Mouse (Mus musculus): ENCODE results near the gene Eif4e1b. TPM values are rescaled to one million over a fixed set of nuclear protein-coding genes. Genes with fewer than 3 reads are reported as not detected.
"Not testable (repeated sequence)": the region's sequence is repeated elsewhere in the genome, so short reads cannot be mapped to it uniquely, and the experiment has no call there.

Gene Eif4e1b
- polyA plus RNA-seq, 1 experiment from 2014 or later: not detected

DNA sequence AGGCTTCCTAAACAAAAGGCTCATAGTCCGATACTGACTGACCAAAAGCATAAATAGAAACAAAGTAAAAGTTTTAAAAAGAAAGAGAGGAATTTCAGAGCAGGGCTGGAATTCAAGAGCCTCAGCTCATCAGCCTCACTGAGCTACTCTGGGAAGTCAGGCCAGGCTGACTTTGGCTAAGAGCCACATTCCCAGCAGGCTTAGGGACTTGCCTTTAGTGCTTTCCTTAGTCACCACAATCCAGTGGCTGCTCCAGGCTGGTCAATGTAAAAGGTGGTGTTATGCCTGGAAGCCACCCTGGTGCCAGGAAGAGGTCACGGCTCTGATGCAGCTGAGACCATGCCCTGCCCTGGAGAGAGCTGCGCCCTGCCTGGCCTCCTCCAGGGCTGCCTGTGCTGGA lies 3.2 kb upstream of the Eif4e1b start:
- WGBS: 56% methylated on average over 3 of the region's 3 CpGs
- no peaks in the 10 kb centered on the region for H3K36me3 ChIP-seq (ENCODE audit: control insufficient read depth, insufficient read depth)
- H3K9ac ChIP-seq (replicated peaks; ENCODE audit: low read depth, low read length): no peak overlapping the region
- H3K9me3 ChIP-seq (ENCODE audit: control insufficient read depth, low read length): no peaks in the 10 kb centered on the region
- no peak overlapping the region for H3K4me2 ChIP-seq (ENCODE audit: low read length)
- H3K27me3 ChIP-seq (replicated peaks; ENCODE audit: control insufficient read depth, insufficient read depth, low read length): no peaks in the 10 kb centered on the region
- H3K27ac ChIP-seq (ENCODE audit: low read length): no peak overlapping the region
- H3K4me1 ChIP-seq (replicated peaks; ENCODE audit: control insufficient read depth, insufficient read depth, low read length): peaks cover 4% of the 10 kb centered on the region; the same call in 1 of the 2 replicates
- ATAC-seq: no peak
- no peak overlapping the region for H3K4me3 ChIP-seq (replicated peaks; ENCODE audit: low read length)

DNA sequence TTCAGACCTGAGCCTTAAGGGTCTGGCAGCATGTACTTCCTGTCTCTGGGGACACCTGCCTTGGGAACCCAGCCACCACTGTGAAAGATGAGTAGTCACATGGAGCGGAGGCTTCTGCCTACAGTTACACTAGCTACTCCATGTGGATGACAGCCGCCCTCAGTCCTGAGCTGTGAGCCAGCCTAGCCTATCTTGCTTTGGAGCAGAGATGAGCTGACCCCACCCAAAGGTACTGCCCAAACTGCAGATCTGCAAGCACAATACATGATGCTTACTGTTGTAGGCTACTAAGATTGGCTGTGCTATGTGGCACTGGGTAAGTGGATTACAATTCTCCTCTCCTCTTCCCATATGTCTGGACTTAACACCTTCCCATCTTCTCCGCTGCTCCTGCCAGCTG lies 2.7 kb upstream of the Eif4e1b start:
- Histone ChIP-seq H3K9me3 (ENCODE audit: control insufficient read depth, low read length) (no peaks in the 10 kb centered on the region), H3K27me3 (replicated peaks; ENCODE audit: control insufficient read depth, insufficient read depth, low read length) (no peaks in the 10 kb centered on the region), H3K4me2 (ENCODE audit: low read length) (no peak overlapping the region), H3K4me3 (replicated peaks; ENCODE audit: low read length) (no peak overlapping the region), H3K36me3 (ENCODE audit: control insufficient read depth, insufficient read depth) (no peaks in the 10 kb centered on the region), H3K27ac (ENCODE audit: low read length) (no peak overlapping the region), H3K9ac (replicated peaks; ENCODE audit: low read depth, low read length) (no peak overlapping the region), H3K4me1 (replicated peaks; ENCODE audit: control insufficient read depth, insufficient read depth, low read length) (peaks cover 4% of the 10 kb centered on the region; the same call in 1 of the 2 replicates)
- no peak for ATAC-seq
- 83% methylated on average over 3 of the region's 3 CpGs for WGBS

DNA sequence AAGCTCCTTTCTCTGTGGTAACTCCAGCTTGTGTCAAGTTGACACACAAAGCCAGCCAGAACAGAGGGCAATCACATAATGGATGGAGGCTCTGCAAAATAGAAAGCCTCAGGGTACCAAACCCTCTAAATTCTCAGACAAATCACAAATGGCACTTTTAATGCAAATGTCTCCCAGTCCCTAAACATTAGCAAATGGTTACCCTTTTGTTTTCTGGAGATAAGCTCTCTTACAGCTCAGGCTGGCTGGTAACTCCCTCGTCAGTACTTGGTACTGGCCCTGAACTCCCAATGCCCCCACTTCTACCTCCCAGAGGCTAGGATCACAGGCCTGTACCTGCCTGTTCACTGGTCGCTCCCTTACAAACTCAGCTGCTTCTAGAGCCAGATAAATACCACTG lies 563 bp upstream of the Eif4e1b start:
- no peaks in the 10 kb centered on the region for H3K9me3 ChIP-seq (ENCODE audit: control insufficient read depth, low read length)
- WGBS: 39% methylated on average over 2 of the region's 2 CpGs
- ATAC-seq: no peak
- no peak overlapping the region for H3K27ac ChIP-seq (ENCODE audit: low read length)
- no peak overlapping the region for H3K9ac ChIP-seq (replicated peaks; ENCODE audit: low read depth, low read length)
- no peak overlapping the region for H3K4me3 ChIP-seq (replicated peaks; ENCODE audit: low read length)
- no peaks in the 10 kb centered on the region for H3K36me3 ChIP-seq (ENCODE audit: control insufficient read depth, insufficient read depth)
- peaks cover 4% of the 10 kb centered on the region; the same call in 1 of the 2 replicates for H3K4me1 ChIP-seq (replicated peaks; ENCODE audit: control insufficient read depth, insufficient read depth, low read length)
- no peak overlapping the region for H3K4me2 ChIP-seq (ENCODE audit: low read length)
- no peaks in the 10 kb centered on the region for H3K27me3 ChIP-seq (replicated peaks; ENCODE audit: control insufficient read depth, insufficient read depth, low read length)

DNA sequence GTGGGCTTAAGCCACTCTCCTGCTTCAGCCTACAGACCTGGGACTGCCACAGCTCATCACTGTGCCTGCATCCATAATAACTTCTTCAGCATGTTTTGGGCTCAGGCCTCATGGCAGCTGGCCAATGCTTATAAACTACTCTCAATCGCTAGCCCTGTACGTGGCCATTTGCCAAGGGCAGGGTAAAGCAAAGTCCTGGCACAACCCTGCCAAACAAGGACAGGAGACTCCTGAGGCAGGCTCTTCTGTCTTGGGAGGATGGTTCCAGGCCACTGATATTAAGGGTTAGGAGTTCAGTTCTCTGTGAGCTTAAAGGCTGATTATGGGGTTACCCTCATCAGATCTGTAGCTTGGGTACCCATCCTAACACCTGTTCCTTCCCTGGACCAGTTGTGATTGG lies 3.8 kb downstream of the Eif4e1b start:
- not testable (repeated sequence) for H3K27me3 ChIP-seq (replicated peaks; ENCODE audit: control insufficient read depth, insufficient read depth, low read length); H3K4me2 ChIP-seq (ENCODE audit: low read length); ATAC-seq; H3K36me3 ChIP-seq (ENCODE audit: control insufficient read depth, insufficient read depth); H3K27ac ChIP-seq (ENCODE audit: low read length); H3K9ac ChIP-seq (replicated peaks; ENCODE audit: low read depth, low read length); H3K4me3 ChIP-seq (replicated peaks; ENCODE audit: low read length); H3K9me3 ChIP-seq (ENCODE audit: control insufficient read depth, low read length)
- WGBS: 22% methylated on average over 2 of the region's 2 CpGs
- peaks cover 11% of the 10 kb centered on the region; the same call in 1 of the 2 replicates for H3K4me1 ChIP-seq (replicated peaks; ENCODE audit: control insufficient read depth, insufficient read depth, low read length)

DNA sequence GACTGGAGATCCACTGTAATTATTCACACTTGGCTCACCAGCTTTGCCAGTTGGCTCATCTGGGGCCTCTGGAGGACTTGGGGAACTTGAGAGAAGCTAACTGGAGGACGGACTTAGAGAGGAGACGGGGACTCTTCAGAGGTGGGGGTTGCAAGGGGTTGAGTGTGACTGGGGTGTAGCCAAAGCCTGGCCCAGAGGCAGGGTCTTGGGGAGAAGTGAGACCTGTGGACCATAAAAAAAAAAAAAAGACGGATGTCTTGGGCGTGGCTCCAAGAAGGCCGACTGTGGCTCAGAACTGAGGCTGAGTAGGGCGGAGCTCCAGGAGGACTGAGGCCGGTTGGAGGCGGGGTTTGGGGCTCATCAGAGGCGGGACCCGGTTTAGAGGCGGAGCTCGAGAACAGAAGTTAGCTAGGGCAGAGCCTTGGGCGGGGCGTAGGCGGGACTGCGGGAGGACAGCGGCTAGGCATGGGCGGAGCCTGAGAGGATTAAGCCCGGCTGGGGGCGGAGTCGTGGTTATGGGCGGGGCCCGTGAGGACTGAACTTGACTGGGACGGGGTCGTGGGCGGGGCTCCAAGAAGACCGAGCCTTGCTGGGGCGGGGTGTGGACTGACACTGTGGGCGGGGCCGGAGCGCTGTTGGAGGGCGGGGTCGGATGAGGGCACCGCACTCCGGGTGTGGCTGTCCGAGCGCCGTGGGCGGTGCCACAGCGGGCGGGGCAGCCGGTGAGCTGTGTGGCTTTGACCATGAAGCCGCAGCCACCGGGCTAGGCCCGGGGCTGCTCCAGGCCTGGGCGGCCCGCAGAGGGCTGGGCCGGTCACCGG lies 5.2 kb downstream of the Eif4e1b start, which contains the start of gene Tspan17:
Gene Tspan17, plus strand, starts transcription at position 638 of the 821 bp plus-strand sequence.
- no peaks in the 10 kb centered on the region for H3K36me3 ChIP-seq (ENCODE audit: control insufficient read depth, insufficient read depth)
- H3K4me1 ChIP-seq (replicated peaks; ENCODE audit: control insufficient read depth, insufficient read depth, low read length): peaks cover 11% of the 10 kb centered on the region; the same call in 1 of the 2 replicates
- H3K27me3 ChIP-seq (replicated peaks; ENCODE audit: control insufficient read depth, insufficient read depth, low read length): peaks cover 8% of the 10 kb centered on the region; the same call in 1 of the 2 replicates
- peak within 1 kb of the TSS; percentile 64 for H3K9ac ChIP-seq (replicated peaks; ENCODE audit: low read depth, low read length)
- no peak within 1 kb of the TSS for H3K27ac ChIP-seq (ENCODE audit: low read length)
- peak within 1 kb of the TSS; percentile 69 for H3K4me3 ChIP-seq (replicated peaks; ENCODE audit: low read length)
- H3K4me2 ChIP-seq (ENCODE audit: low read length): peak within 1 kb of the TSS; percentile 99
- 3% methylated on average over 46 of the region's 49 CpGs for WGBS
- peak; percentile 83 for ATAC-seq
- no peaks in the 10 kb centered on the region for H3K9me3 ChIP-seq (ENCODE audit: control insufficient read depth, low read length)

DNA sequence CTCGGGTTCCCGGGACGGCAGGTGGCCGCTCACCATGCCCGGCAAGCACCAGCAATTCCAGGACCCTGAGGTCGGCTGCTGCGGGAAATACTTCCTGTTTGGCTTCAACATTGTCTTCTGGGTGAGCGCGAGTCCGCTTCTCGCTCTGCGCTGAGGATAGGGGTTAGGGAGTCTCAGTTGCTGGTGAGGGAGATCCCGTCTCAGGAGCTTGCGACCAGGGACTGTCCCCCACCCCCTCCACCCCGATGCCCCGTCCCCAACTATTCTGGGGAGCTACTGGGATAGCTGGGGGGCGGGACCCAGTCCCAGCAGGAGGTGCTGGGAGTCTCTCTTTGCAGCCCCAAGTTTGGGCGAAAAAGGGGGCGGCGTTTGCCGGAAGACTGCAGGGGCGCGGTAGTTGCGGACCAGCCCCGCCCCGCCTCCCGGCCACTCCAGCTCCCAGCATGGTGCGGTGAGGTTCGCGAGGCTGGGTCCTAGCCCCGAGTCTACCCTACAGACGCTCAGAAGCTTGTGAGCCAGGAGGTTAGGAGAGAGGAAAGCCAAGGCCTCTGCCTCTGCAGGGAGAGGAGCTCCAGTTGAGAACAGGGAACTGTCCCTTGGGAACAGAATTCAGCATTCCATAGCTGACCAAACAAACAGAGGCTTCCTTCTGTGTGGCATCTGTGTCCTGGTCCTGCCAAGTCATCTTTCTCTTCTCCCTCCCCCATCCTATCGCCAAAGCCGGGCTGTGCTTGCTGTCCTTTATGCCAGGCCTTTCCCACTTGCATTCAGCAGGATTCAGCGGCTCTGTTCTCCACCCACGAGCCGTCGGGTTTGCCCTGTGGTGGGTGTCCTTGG lies 6.0 kb downstream of the Eif4e1b start:
- WGBS: 1% methylated on average over 38 of the region's 38 CpGs
- peak; percentile 41 for ATAC-seq
- Histone ChIP-seq H3K9me3 (ENCODE audit: control insufficient read depth, low read length) (no peaks in the 10 kb centered on the region), H3K27me3 (replicated peaks; ENCODE audit: control insufficient read depth, insufficient read depth, low read length) (peaks cover 8% of the 10 kb centered on the region; the same call in 1 of the 2 replicates), H3K4me3 (replicated peaks; ENCODE audit: low read length) (peak overlapping the region; percentile 69), H3K9ac (replicated peaks; ENCODE audit: low read depth, low read length) (peak overlapping the region; percentile 64), H3K27ac (ENCODE audit: low read length) (no peak overlapping the region), H3K4me1 (replicated peaks; ENCODE audit: control insufficient read depth, insufficient read depth, low read length) (peaks cover 11% of the 10 kb centered on the region; the same call in 1 of the 2 replicates), H3K4me2 (ENCODE audit: low read length) (peak overlapping the region; percentile 99), H3K36me3 (ENCODE audit: control insufficient read depth, insufficient read depth) (no peaks in the 10 kb centered on the region)

DNA sequence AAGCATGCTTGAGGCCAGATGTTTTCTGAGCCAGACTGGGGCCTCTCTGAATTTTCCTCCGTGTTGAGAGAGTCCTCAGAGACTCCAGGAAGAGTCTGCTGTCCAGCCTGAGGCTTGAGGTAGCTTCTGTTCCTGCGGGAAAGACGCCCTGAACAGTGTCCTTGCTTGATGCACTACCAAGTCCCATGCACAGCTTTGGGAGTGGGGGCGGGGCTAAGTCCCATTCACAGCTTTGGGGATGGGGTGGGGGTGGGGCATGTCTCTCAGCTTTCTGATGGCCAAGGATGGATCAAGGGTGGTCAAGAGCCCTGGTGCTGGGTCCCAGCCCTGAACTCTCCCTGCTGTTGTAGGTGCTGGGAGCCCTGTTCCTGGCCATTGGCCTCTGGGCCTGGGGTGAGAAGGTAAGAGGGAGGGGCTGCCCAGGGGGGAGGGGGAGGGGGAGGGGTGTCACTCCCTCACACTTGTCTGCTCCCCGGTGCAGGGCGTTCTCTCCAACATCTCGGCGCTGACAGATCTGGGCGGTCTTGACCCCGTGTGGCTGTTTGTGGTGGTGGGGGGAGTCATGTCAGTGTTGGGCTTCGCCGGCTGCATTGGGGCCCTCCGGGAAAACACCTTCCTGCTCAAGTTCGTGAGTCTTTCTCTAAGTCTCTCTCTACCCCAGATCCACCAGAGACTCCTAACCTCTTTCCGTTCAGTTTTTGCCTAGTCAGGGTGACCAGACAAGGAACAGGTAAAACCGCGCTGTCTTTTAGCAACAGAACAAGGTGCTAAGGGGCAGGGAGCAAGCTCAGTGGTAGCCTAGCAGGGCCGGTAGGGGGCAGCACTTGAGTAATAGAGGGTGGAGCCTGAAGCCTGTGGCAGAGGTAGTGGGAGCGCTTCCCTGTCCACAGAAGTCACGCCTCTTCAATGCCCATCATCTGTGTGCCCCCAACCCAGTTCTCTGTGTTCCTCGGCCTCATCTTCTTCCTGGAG lies 8.7 kb downstream of the Eif4e1b start:
- Histone ChIP-seq H3K4me1 (replicated peaks; ENCODE audit: control insufficient read depth, insufficient read depth, low read length) (peaks cover 11% of the 10 kb centered on the region; the same call in 1 of the 2 replicates), H3K27ac (ENCODE audit: low read length) (no peak overlapping the region), H3K4me3 (replicated peaks; ENCODE audit: low read length) (no peak overlapping the region), H3K4me2 (ENCODE audit: low read length) (no peak overlapping the region), H3K27me3 (replicated peaks; ENCODE audit: control insufficient read depth, insufficient read depth, low read length) (peaks cover 8% of the 10 kb centered on the region; the same call in 1 of the 2 replicates), H3K9me3 (ENCODE audit: control insufficient read depth, low read length) (no peaks in the 10 kb centered on the region), H3K9ac (replicated peaks; ENCODE audit: low read depth, low read length) (no peak overlapping the region), H3K36me3 (ENCODE audit: control insufficient read depth, insufficient read depth) (no peaks in the 10 kb centered on the region)
- no peak for ATAC-seq
- WGBS: 23% methylated on average over 21 of the region's 21 CpGs

DNA sequence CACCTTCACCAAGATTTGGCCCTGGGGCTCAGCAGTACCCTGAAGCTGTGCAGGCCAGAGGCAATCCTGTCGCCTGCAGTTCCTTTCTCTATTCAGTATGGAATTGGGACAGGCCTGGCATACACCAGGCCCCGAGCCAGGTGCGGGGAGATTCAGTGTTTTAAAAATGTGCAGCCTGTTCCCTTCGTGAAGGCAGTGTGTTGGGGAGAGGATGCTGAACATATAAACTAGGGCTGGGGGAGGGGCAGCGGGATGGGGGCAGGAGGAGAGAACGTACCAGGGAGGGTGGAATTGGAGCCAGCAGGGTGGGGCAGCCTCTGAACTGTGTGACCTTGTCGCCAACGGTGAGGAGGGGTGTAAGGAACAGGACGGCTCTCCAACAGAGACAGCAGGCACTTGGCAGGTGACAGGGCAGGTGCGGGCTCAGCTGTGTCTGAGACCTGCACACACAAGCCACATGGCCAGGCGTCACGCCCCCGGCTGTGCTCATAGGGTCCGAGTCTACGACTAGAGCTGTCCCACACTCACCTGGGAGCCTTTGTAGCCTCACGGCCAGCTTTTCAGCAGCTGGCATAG lies 10.3 kb downstream of the Eif4e1b start:
- peaks cover 11% of the 10 kb centered on the region; the same call in 1 of the 2 replicates for H3K4me1 ChIP-seq (replicated peaks; ENCODE audit: control insufficient read depth, insufficient read depth, low read length)
- H3K4me2 ChIP-seq (ENCODE audit: low read length): no peak overlapping the region
- no peak for ATAC-seq
- no peak overlapping the region for H3K9ac ChIP-seq (replicated peaks; ENCODE audit: low read depth, low read length)
- H3K27ac ChIP-seq (ENCODE audit: low read length): no peak overlapping the region
- no peak overlapping the region for H3K4me3 ChIP-seq (replicated peaks; ENCODE audit: low read length)
- H3K27me3 ChIP-seq (replicated peaks; ENCODE audit: control insufficient read depth, insufficient read depth, low read length): peaks cover 8% of the 10 kb centered on the region; the same call in 1 of the 2 replicates
- H3K36me3 ChIP-seq (ENCODE audit: control insufficient read depth, insufficient read depth): no peaks in the 10 kb centered on the region
- WGBS: 74% methylated on average over 16 of the region's 16 CpGs
- H3K9me3 ChIP-seq (ENCODE audit: control insufficient read depth, low read length): no peaks in the 10 kb centered on the region
